12 mouse cellular contexts compared by ENCODE assay signal in genomic region chr4:109173369-109173768, GRCm38 (mm10). TPM values are rescaled to one million over a fixed set of nuclear protein-coding genes. Genes with fewer than 3 reads are reported as not detected.
DNase-seq lines count a peak whose midpoint lies in the region; ATAC-seq and TF ChIP-seq lines count a peak whose summit lies in the region.
"Had no signal": no experiment of that assay in that cellular context is flagged by ENCODE, and none has a peak within 500 bp of the region (broad histone marks: within the 10 kb centered on the region; RNA-seq: fewer than 3 reads in every experiment).

No protein-coding gene starts in this region.

- no peaks in the 10 kb centered on the region for H3K27me3 ChIP-seq in forebrain, embryonic 15.5 days
- no peaks in the 10 kb centered on the region for H3K27me3 ChIP-seq in midbrain, embryonic 11.5 days (ENCODE audit: control insufficient read depth, insufficient read depth, low read length)
- H3K27me3 ChIP-seq: lung, embryonic 15.5 days had no signal

- peak; percentile 51; the same call in 1 of the 2 replicates for ATAC-seq in forebrain, embryonic 15.5 days (replicated peaks)
- no peak for ATAC-seq in midbrain, embryonic 11.5 days (ENCODE audit: low FRiP score)

- TF ChIP-seq POLR2A in brain, embryonic 14.5 days (IDR thresholded peaks at IDR 0.05; ENCODE audit: borderline replicate concordance, extremely low read depth, insufficient read depth, insufficient read length, poor library complexity, severe bottlenecking) = no peak

- H3K36me3 ChIP-seq in forebrain, embryonic 15.5 days = no peaks in the 10 kb centered on the region
- H3K36me3 ChIP-seq in midbrain, embryonic 11.5 days (ENCODE audit: control insufficient read depth, insufficient read depth, low read length) = no peaks in the 10 kb centered on the region
- H3K36me3 ChIP-seq: lung, embryonic 15.5 days had no signal

- peak; percentile 25 for DNase-seq in 3T3-L1 (ENCODE audit: low read depth, low spot score)
- DNase-seq in brain, embryonic 14.5 days (ENCODE audit: low read depth) = peak; percentile 48
- no peak for DNase-seq in midbrain, embryonic 11.5 days (ENCODE audit: low spot score, missing footprints)
- DNase-seq in frontal cortex, postnatal 10 days (ENCODE audit: low spot score in 2 of 2) = no peak
- no peak for DNase-seq in left cerebral cortex, adult 11 months (ENCODE audit: low spot score)
- DNase-seq in layer of hippocampus, adult 8-10 months (ENCODE audit: low spot score in 2 of 2) = no peak
- DNase-seq in adrenal gland, postnatal 14 days = no peak
- DNase-seq: cerebellum, adult 11 months; right cerebral cortex, postnatal 25 days; thymus, adult 2 months had no signal

- peak overlapping the region; percentile 47 for H3K27ac ChIP-seq in forebrain, embryonic 15.5 days (replicated peaks)
- H3K27ac ChIP-seq in midbrain, embryonic 11.5 days (ENCODE audit: low read depth, low read length) = peak overlapping the region; percentile 36; the same call in 1 of the 2 replicates
- H3K27ac ChIP-seq: lung, embryonic 15.5 days had no signal

- H3K9ac ChIP-seq in forebrain, embryonic 15.5 days (replicated peaks) = no peak overlapping the region
- peak overlapping the region; percentile 12; the same call in 1 of the 2 replicates for H3K9ac ChIP-seq in midbrain, embryonic 11.5 days (ENCODE audit: low read length)
- H3K9ac ChIP-seq: lung, embryonic 15.5 days had no signal

- H3K4me1 ChIP-seq in forebrain, embryonic 15.5 days = peaks cover 18% of the 10 kb centered on the region
- peaks cover 6% of the 10 kb centered on the region; the same call in 1 of the 2 replicates for H3K4me1 ChIP-seq in midbrain, embryonic 11.5 days (ENCODE audit: control insufficient read depth, insufficient read depth, low read length)
- H3K4me1 ChIP-seq: lung, embryonic 15.5 days had no signal

- no peaks in the 10 kb centered on the region for H3K9me3 ChIP-seq in forebrain, embryonic 15.5 days
- H3K9me3 ChIP-seq in midbrain, embryonic 11.5 days (ENCODE audit: control insufficient read depth, low read length) = no peaks in the 10 kb centered on the region
- H3K9me3 ChIP-seq: lung, embryonic 15.5 days had no signal

- TF ChIP-seq CTCF in brain, embryonic 14.5 days (IDR thresholded peaks at IDR 0.05; ENCODE audit: borderline replicate concordance, extremely low read depth, insufficient read depth, insufficient read length) = no peak

- 0 out of 2 replicates have a peak overlapping the region, but pooled peaks have one; percentile 1 for H3K4me2 ChIP-seq in forebrain, embryonic 15.5 days (replicated peaks)
- H3K4me2 ChIP-seq in midbrain, embryonic 11.5 days = no peak overlapping the region
- H3K4me2 ChIP-seq: lung, embryonic 15.5 days had no signal

- no peak overlapping the region for H3K4me3 ChIP-seq in forebrain, embryonic 15.5 days
- no peak overlapping the region for H3K4me3 ChIP-seq in midbrain, embryonic 11.5 days (ENCODE audit: low read depth, low read length)
- H3K4me3 ChIP-seq: lung, embryonic 15.5 days had no signal

- WGBS in forebrain, embryonic 15.5 days = 38% methylated on average over 4 of the region's 4 CpGs
- WGBS in midbrain, embryonic 11.5 days = 57% methylated on average over 4 of the region's 4 CpGs

RNA-seq across cellular contexts. Expression of gene Osbpl9, which starts 28.7 kb away (rescaled TPM):
- 79.1 and 85.6 TPM in 2 replicates for polyA plus RNA-seq in brain, embryonic 14.5 days (2012; rRNA removed)
- polyA plus RNA-seq in forebrain, embryonic 15.5 days (2015; fragmentation: Nextera tagmentation; extraction: Ambion mirVana) = 76.7 and 78.5 TPM in 2 replicates
- 75.8 and 78.8 TPM in 2 replicates for polyA plus RNA-seq in midbrain, embryonic 11.5 days (2014; fragmentation: Nextera tagmentation; extraction: Ambion mirVana)
- total RNA-seq in layer of hippocampus, adult 8-10 months (2022) = 10 to 100 TPM; 48.2 to 59.2 (median 56.3) TPM
- total RNA-seq in adrenal gland, postnatal 14 days (2021) = 128 and 156 TPM in 2 replicates

Comparison
In these comparisons a context has a peak if more than half of its experiments do, and no peak if none do; other contexts are left out.
1. DNase-seq: peak in 3T3-L1 (single experiment) and brain, embryonic 14.5 days (single experiment); none in midbrain, embryonic 11.5 days (single experiment), frontal cortex, postnatal 10 days (0 of 2), left cerebral cortex, adult 11 months (single experiment), layer of hippocampus, adult 8-10 months (0 of 2) and adrenal gland, postnatal 14 days (single experiment).